Comparison of ENCODE assay signal across 12 mouse cellular contexts in the genomic region with DNA sequence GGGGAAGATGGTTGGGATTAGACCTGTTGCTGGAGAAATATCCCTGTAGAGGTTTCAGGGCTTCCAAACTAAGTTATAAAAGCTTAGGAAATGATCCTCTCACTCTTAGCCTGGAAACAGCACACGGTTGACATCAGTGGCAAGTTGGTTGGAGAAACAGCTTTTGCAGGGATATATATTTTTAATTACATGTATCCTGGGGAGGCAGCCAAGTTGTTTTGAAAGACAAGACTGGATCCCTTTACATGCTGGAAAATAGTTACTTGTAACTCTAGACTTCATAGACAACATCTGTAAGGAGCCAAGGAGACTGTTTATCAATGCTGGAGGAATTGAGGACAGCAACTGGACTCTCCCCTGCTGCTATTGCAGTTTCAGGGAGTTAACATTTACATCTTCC. TPM values are rescaled to one million over a fixed set of nuclear protein-coding genes. Genes with fewer than 3 reads are reported as not detected.
DNase-seq lines count a peak whose midpoint lies in the region; ATAC-seq lines count a peak whose summit lies in the region.
"Had no signal": no experiment of that assay in that cellular context is flagged by ENCODE, and none has a peak within 500 bp of the region (broad histone marks: within the 10 kb centered on the region; RNA-seq: fewer than 3 reads in every experiment).

No protein-coding gene starts in this region.

- H3K36me3 ChIP-seq in heart, embryonic 15.5 days, result peaks cover 8% of the 10 kb centered on the region; the same call in 1 of the 2 replicates
- peaks cover 5% of the 10 kb centered on the region; the same call in 1 of the 2 replicates for H3K36me3 ChIP-seq in liver, embryonic 11.5 days (ENCODE audit: control insufficient read depth, insufficient read depth, low read length)

- peaks cover 28% of the 10 kb centered on the region for H3K4me1 ChIP-seq in heart, embryonic 15.5 days (replicated peaks)
- peaks cover 13% of the 10 kb centered on the region for H3K4me1 ChIP-seq in liver, embryonic 11.5 days (replicated peaks; ENCODE audit: control insufficient read depth, insufficient read depth, low read length)

- 25% methylated on average over 1 of the region's 1 CpGs for WGBS in heart, embryonic 15.5 days
- WGBS in liver, embryonic 11.5 days, result 45% methylated on average over 1 of the region's 1 CpGs

- H3K4me2 ChIP-seq in heart, embryonic 15.5 days, result peak overlapping the region; percentile 55
- H3K4me2 ChIP-seq in liver, embryonic 11.5 days, result peak overlapping the region; percentile 41

- peak overlapping the region; percentile 53 for H3K27ac ChIP-seq in heart, embryonic 15.5 days
- H3K27ac ChIP-seq in liver, embryonic 11.5 days (ENCODE audit: low read depth, low read length), result no peak overlapping the region

- no peak for ATAC-seq in heart, embryonic 15.5 days (replicated peaks; ENCODE audit: insufficient number of reproducible peaks, insufficient read depth, low FRiP score, low read depth)
- ATAC-seq in liver, embryonic 11.5 days (replicated peaks; ENCODE audit: low FRiP score), result no peak
- ATAC-seq: inflammation-experienced regulatory T-cells, adult 6 months had no signal

- peak overlapping the region; percentile 43 for H3K4me3 ChIP-seq in heart, embryonic 15.5 days
- peak overlapping the region; percentile 11; the same call in 1 of the 2 replicates for H3K4me3 ChIP-seq in liver, embryonic 11.5 days (ENCODE audit: low read depth, low read length)

- H3K27me3 ChIP-seq in heart, embryonic 15.5 days, result no peaks in the 10 kb centered on the region
- H3K27me3 ChIP-seq in liver, embryonic 11.5 days (replicated peaks; ENCODE audit: control insufficient read depth, insufficient read depth, low read length), result no peaks in the 10 kb centered on the region

- DNase-seq in kidney, adult 18-20 months, result peak; percentile 16
- DNase-seq in kidney, postnatal 10 days, result no peak
- peak; percentile 62 for DNase-seq in adipocyte (ENCODE audit: low spot score)
- no peak for DNase-seq in liver, embryonic 11.5 days (ENCODE audit: low spot score)
- DNase-seq in cerebellum, adult 8-10 months, result no peak
- DNase-seq in gastrocnemius, postnatal 10 days, result no peak
- DNase-seq in right cerebral cortex, postnatal 10 days (ENCODE audit: low spot score in 2 of 2), result no peak
- DNase-seq: thymus, adult 18-20 months had no signal

- H3K9me3 ChIP-seq in heart, embryonic 15.5 days (replicated peaks), result no peaks in the 10 kb centered on the region
- H3K9me3 ChIP-seq in liver, embryonic 11.5 days (ENCODE audit: control insufficient read depth, low read length), result no peaks in the 10 kb centered on the region
- H3K9me3 ChIP-seq: megakaryocyte, embryonic 14.5 days had no signal

- peak overlapping the region; percentile 43; the same call in 1 of the 2 replicates for H3K9ac ChIP-seq in heart, embryonic 15.5 days
- no peak overlapping the region for H3K9ac ChIP-seq in liver, embryonic 11.5 days (ENCODE audit: low read depth, low read length)

RNA-seq across cellular contexts. Expression of a gene that starts 1.9 kb away (rescaled TPM):
- 9.3 and 10.0 TPM in 2 replicates for polyA plus RNA-seq in heart, embryonic 15.5 days (2015; fragmentation: Nextera tagmentation; extraction: Ambion mirVana)
- polyA plus RNA-seq in liver, embryonic 11.5 days (2014; fragmentation: Nextera tagmentation; extraction: Ambion mirVana), result 7.8 and 8.3 TPM in 2 replicates
- 10 to 100 TPM; 36.5 to 37.7 TPM for total RNA-seq in gastrocnemius, postnatal 10 days (2021)
- polyA plus RNA-seq: erythroblast, embryonic 14.5 days; inflammation-experienced regulatory T-cells, adult 6 months had no signal

RNA-seq across cellular contexts. Expression of a gene that starts 2.0 kb away (rescaled TPM):
- 25.8 and 26.1 TPM in 2 replicates for polyA plus RNA-seq in heart, embryonic 15.5 days (2015; fragmentation: Nextera tagmentation; extraction: Ambion mirVana)
- polyA plus RNA-seq in liver, embryonic 11.5 days (2014; fragmentation: Nextera tagmentation; extraction: Ambion mirVana), result 27.0 and 28.9 TPM in 2 replicates
- total RNA-seq in gastrocnemius, postnatal 10 days (2021), result 10 to 100 TPM; 20.4 to 24.6 TPM

Comparison
In these comparisons a context has a peak if more than half of its experiments do, and no peak if none do; other contexts are left out.
1. DNase-seq: peak in kidney, adult 18-20 months (single experiment) and adipocyte (single experiment); none in kidney, postnatal 10 days (single experiment), liver, embryonic 11.5 days (single experiment), cerebellum, adult 8-10 months (single experiment), gastrocnemius, postnatal 10 days (single experiment) and right cerebral cortex, postnatal 10 days (0 of 2).